Comparison of ENCODE assay signal across 15 mouse cellular contexts in the genomic region with DNA sequence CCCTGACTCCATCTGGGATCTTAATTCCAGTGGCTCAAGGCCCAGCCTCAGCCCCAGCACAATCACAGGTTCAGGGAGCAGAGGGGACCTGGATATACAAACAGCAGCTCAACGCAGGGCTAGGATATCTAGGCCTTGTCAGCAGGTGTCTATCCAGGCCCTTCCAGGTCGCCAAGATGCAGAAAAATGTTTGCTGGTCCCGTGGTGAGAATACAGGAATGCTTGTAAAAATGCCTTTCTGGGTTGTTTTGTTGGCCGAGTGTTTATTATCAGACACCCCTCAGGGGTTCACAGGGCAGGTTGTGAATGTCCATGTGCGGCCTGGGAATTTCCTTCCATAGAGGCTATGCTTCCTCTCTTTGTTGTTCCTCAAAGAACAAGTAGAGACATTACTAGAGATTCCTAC. TPM values are rescaled to one million over a fixed set of nuclear protein-coding genes. Genes with fewer than 3 reads are reported as not detected.
DNase-seq lines count a peak whose midpoint lies in the region; ATAC-seq and TF ChIP-seq lines count a peak whose summit lies in the region.
"Had no signal": no experiment of that assay in that cellular context is flagged by ENCODE, and none has a peak within 500 bp of the region (broad histone marks: within the 10 kb centered on the region; RNA-seq: fewer than 3 reads in every experiment).

No protein-coding gene starts in this region.

- ATAC-seq in kidney, embryonic 15.5 days (replicated peaks; ENCODE audit: low FRiP score) = no peak
- peak; percentile 47; the same call in 1 of the 2 replicates for ATAC-seq in heart, postnatal 0 days (ENCODE audit: insufficient read depth, low read depth)

- no peak for TF ChIP-seq POLR2A in spleen, adult 2 months (IDR thresholded peaks at IDR 0.05; ENCODE audit: low read depth, low read length)

- H3K4me3 ChIP-seq in kidney, embryonic 15.5 days (replicated peaks) = no peak overlapping the region
- no peak overlapping the region for H3K4me3 ChIP-seq in spleen, adult 2 months (ENCODE audit: extremely low read depth, insufficient read depth, insufficient read length)
- H3K4me3 ChIP-seq in heart, postnatal 0 days (ENCODE audit: low read depth, low read length) = no peak overlapping the region
- H3K4me3 ChIP-seq: erythroblast, embryonic 14.5 days; hindbrain, embryonic 15.5 days; limb, embryonic 12.5 days; megakaryocyte, embryonic 14.5 days had no signal

- H3K4me1 ChIP-seq in kidney, embryonic 15.5 days = peaks cover 20% of the 10 kb centered on the region; the same call in 1 of the 2 replicates
- H3K4me1 ChIP-seq in spleen, adult 2 months (ENCODE audit: control insufficient read depth, insufficient read depth, insufficient read length) = no peaks in the 10 kb centered on the region; the same call in 1 of the 2 replicates
- peaks cover 22% of the 10 kb centered on the region for H3K4me1 ChIP-seq in heart, postnatal 0 days (ENCODE audit: control insufficient read depth, insufficient read depth)
- H3K4me1 ChIP-seq: hindbrain, embryonic 15.5 days; megakaryocyte, embryonic 14.5 days had no signal

- TF ChIP-seq CTCF in spleen, adult 2 months (IDR thresholded peaks at IDR 0.05; ENCODE audit: extremely low read depth, insufficient read depth, insufficient read length, insufficient replicate concordance) = no peak
- no peak for TF ChIP-seq CTCF in heart, postnatal 0 days (IDR thresholded peaks at IDR 0.05; ENCODE audit: low read depth)

- H3K9ac ChIP-seq in kidney, embryonic 15.5 days = no peak overlapping the region
- no peak overlapping the region for H3K9ac ChIP-seq in heart, postnatal 0 days (replicated peaks; ENCODE audit: low read depth, low read length)
- H3K9ac ChIP-seq: hindbrain, embryonic 15.5 days; limb, embryonic 12.5 days had no signal

- H3K27ac ChIP-seq in kidney, embryonic 15.5 days = peak overlapping the region; percentile 69
- H3K27ac ChIP-seq in spleen, adult 2 months (ENCODE audit: insufficient read depth, low read length) = peak overlapping the region; percentile 9; the same call in 1 of the 2 replicates
- peak overlapping the region; percentile 86 for H3K27ac ChIP-seq in heart, postnatal 0 days (ENCODE audit: low read depth)
- H3K27ac ChIP-seq: hindbrain, embryonic 15.5 days; limb, embryonic 12.5 days had no signal

- DNase-seq in kidney, postnatal 4 days = no peak
- no peak for DNase-seq in spleen, adult 2 months (ENCODE audit: low read depth in 1 of 2, low spot score in 2 of 2)
- DNase-seq in spleen, adult 12 weeks (ENCODE audit: low spot score) = no peak
- DNase-seq in heart, postnatal 0 days (ENCODE audit: low spot score) = peak; percentile 30
- DNase-seq in B cell, adult 2 months = no peak
- DNase-seq in layer of hippocampus, postnatal 36 days = no peak
- DNase-seq: adrenal gland, postnatal 36 days; cerebellum, adult 18-20 months; layer of hippocampus, adult 9-11 months; right cerebral cortex, postnatal 4 days had no signal

- H3K27me3 ChIP-seq in kidney, embryonic 15.5 days = no peaks in the 10 kb centered on the region
- no peaks in the 10 kb centered on the region for H3K27me3 ChIP-seq in spleen, adult 2 months (ENCODE audit: control insufficient read depth, insufficient read depth, low read length)
- H3K27me3 ChIP-seq in heart, postnatal 0 days (ENCODE audit: control insufficient read depth, insufficient read depth, low read length) = no peaks in the 10 kb centered on the region
- H3K27me3 ChIP-seq: hindbrain, embryonic 15.5 days; limb, embryonic 12.5 days; megakaryocyte, embryonic 14.5 days had no signal

- no peak for TF ChIP-seq EP300 in heart, postnatal 0 days (IDR thresholded peaks at IDR 0.05; ENCODE audit: low read depth)

- no peak overlapping the region for H3K4me2 ChIP-seq in kidney, embryonic 15.5 days
- no peak overlapping the region; the same call in 1 of the 2 replicates for H3K4me2 ChIP-seq in heart, postnatal 0 days (ENCODE audit: low read depth, low read length)
- H3K4me2 ChIP-seq: hindbrain, embryonic 15.5 days; limb, embryonic 12.5 days had no signal

- 42% methylated on average over 5 of the region's 5 CpGs for WGBS in kidney, embryonic 15.5 days
- 80% methylated on average over 5 of the region's 5 CpGs for WGBS in spleen, adult 2 months
- 63% methylated on average over 5 of the region's 5 CpGs for WGBS in heart, postnatal 0 days

- no peaks in the 10 kb centered on the region for H3K9me3 ChIP-seq in kidney, embryonic 15.5 days (replicated peaks)
- H3K9me3 ChIP-seq in heart, postnatal 0 days (replicated peaks; ENCODE audit: control insufficient read depth, low read length) = no peaks in the 10 kb centered on the region
- H3K9me3 ChIP-seq: hindbrain, embryonic 15.5 days; limb, embryonic 12.5 days; megakaryocyte, embryonic 14.5 days had no signal

- H3K36me3 ChIP-seq in kidney, embryonic 15.5 days = no peaks in the 10 kb centered on the region
- H3K36me3 ChIP-seq in spleen, adult 2 months (ENCODE audit: control insufficient read depth, insufficient read depth, low read length) = no peaks in the 10 kb centered on the region
- H3K36me3 ChIP-seq in heart, postnatal 0 days (replicated peaks; ENCODE audit: control insufficient read depth, insufficient read depth, low read length) = no peaks in the 10 kb centered on the region
- H3K36me3 ChIP-seq: hindbrain, embryonic 15.5 days; limb, embryonic 12.5 days had no signal

RNA-seq across cellular contexts. Expression of a gene that starts 7.9 kb away (rescaled TPM):
- polyA plus RNA-seq in kidney, embryonic 15.5 days (2015; fragmentation: Nextera tagmentation; extraction: Ambion mirVana) = 21.6 and 21.8 TPM in 2 replicates
- 5.0 and 6.1 TPM in 2 replicates for polyA plus RNA-seq in spleen, adult 2 months (2012; rRNA removed)
- total RNA-seq in heart, postnatal 0 days (2014; rRNA removed; ENCODE audit: low replicate concordance) = 89.0 and 134 TPM in 2 replicates
- 16.7 and 19.1 TPM in 2 replicates for polyA plus RNA-seq in heart, postnatal 0 days (2015; fragmentation: Nextera tagmentation; extraction: Ambion mirVana)
- 10 to 100 TPM; 29.3 to 30.9 TPM for total RNA-seq in layer of hippocampus, postnatal 36 days (2021)
- polyA plus RNA-seq: erythroblast, embryonic 14.5 days had no signal

Comparison
In these comparisons a context has a peak if more than half of its experiments do, and no peak if none do; other contexts are left out.
1. H3K27ac ChIP-seq: peak in every context shown above with its lines; median percentile 86 in heart, postnatal 0 days; 69 in kidney, embryonic 15.5 days; 9 in spleen, adult 2 months.